Mouse (Mus musculus) thymus, adult 18-20 months (tissue): ENCODE results near the gene Csmd2.
"Not testable (repeated sequence)": the region's sequence is repeated elsewhere in the genome, so short reads cannot be mapped to it uniquely, and the experiment has no call there.

Experiments used
- DNase-seq, 2 experiments: peaks; one replicate each; pipeline ENCODE4 v3.0.0; 2022; ENCODE audit warnings: mixed read lengths in 2 of 2

The Csmd2 gene

GRCm38 (mm10) chr4:128048716-128049115 lies 61.1 kb downstream of the Csmd2 start:
- no peak for DNase-seq

- no peak for DNase-seq
Measured at GRCm38 (mm10) chr4:128052701-128053100, 65.0 kb downstream of the Csmd2 start.

DNA sequence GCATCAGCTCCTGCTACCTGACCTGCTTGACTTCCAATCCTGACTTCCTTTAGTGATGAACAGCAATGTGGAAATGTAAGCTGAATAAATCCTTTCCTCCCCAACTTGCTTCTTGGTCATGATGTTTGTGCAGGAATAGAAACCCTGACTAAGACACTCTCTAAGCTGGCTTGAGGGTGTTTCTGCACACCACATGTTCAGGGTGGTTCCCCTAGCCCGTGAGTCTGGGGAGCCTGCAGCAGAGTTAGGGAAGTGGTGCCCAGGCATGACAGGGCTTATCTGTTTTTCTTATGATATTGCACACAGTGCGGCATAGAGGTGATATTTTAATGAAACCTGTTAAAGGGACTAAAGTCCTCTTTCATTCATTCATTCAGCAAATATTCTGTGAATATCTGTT lies 73.6 kb downstream of the Csmd2 start:
- not testable (repeated sequence) for DNase-seq

- DNase-seq: no peak
Measured at GRCm38 (mm10) chr4:128067189-128067588, 79.5 kb downstream of the Csmd2 start.

GRCm38 (mm10) chr4:128084466-128084865 lies 96.8 kb downstream of the Csmd2 start:
- no peak for DNase-seq

DNA sequence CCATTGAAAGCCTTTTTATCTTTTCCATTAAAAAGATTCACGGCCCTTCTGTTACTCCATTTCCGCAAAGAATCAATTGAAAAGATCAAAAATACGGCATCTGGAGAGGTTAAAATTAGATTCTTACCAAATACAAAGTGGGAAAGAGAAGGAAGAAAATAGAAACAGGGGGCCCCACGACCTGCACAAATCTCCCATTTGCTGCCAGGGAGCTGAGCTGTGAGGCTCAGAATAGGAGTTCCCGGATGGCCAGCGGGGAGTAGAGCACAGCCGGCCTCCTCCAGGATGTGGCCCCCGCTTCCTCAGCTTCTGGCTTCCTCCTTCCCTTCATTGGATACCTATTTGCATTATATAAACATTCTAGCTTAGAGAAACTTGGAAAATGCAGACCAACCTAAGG lies 97.4 kb downstream of the Csmd2 start:
- no peak for DNase-seq

DNA sequence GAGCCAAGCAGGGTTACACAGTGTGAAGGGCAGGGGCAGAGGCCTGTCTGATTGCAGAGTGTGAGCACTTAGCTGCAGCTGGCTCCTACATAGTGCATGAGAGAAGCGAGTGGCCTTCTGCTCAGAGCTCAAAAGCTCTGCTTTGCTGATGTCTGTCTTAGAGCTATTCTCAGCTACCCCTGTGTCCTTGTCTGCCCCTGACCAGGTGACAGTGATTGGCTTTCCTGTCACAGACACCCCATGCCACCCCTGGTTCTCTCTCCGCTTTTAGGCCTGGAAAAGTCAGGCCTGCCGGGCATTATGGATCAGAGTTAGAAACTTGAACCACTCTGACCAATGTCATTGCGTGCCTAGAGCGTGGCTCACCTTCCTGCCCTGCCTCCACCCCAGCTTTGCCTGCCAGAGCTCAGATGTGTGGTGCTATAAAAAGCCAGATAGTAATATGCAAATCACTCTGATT lies 99.5 kb downstream of the Csmd2 start:
- no peak for DNase-seq

GRCm38 (mm10) chr4:128087704-128088103 lies 100.0 kb downstream of the Csmd2 start:
- DNase-seq: no peak

DNA sequence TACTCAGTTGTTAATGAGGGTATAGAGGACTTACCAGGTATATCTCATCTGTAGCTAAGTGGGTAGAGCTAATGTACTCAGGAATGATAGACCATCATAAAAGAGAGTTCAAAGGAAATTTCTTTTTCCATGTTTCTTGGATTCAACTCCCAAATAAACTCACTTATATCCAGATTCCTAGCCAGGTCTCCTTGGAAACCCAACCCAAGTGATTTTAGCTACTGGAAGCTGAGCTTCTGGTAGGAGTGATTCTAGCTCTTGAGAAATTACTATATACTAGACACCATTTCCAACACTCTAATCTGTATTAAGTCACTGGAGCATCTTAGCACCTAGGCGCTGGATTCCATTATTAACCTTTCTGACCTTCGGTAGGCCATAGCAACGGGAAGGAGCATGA lies 100.6 kb downstream of the Csmd2 start:
- DNase-seq: no peak

DNA sequence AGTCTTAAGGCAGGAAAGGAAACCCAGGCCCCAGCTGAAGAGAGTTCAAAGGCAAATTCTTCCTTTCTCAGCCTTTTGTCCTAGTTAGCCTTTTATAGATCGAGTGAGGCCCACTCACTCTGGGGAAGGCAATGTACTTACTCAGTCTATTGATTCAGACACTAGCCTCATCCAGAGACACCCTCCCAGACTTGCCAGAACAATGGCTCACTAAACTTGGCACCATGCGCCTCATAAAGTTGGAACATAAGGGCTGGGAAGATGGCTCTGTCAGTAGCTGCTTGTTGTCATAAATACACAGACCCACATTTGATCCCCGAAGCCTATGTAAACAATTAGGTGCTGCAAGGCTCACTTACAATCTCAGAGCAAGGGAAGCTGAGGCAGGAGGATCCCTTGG lies 104.3 kb downstream of the Csmd2 start:
- DNase-seq: no peak

DNA sequence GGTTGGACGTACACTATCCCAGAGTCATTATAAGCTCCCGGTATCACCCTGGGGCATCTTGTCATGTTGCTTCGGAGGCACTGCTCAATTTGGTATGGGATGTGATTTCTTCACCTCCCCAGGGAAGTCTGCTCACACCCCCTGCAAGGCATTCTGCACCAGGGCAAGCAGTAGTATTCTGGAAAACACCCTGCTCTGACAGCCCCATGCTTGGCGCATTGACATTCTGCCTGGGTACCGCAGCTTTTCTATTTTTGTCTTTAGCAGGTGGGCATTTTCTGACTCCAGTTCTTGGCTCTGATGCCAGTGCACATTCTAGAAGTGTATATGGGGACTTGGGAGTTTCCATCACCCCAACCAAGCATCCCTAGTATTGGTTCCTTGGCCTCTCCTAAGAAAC lies 111.9 kb downstream of the Csmd2 start:
- DNase-seq: no peak

DNA sequence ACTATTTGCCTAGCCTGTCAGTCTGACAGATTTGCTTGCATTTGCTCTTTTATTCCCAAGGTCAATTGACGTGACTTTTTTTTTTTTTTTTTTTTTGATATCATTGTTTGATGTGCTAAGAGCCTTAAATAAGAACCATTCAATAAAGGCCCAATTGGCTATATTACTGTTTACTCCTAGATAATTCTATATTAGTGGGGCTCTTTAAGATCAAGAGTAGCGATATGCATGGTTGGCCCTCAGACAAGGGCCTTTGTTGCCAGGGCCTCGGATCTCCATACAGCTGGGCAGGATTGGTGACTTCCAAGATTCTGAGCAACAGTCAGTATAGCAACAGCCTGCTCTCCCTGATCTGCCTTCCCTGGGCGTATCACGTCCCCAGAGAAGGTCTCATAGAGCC lies 112.9 kb downstream of the Csmd2 start:
- no peak for DNase-seq

DNA sequence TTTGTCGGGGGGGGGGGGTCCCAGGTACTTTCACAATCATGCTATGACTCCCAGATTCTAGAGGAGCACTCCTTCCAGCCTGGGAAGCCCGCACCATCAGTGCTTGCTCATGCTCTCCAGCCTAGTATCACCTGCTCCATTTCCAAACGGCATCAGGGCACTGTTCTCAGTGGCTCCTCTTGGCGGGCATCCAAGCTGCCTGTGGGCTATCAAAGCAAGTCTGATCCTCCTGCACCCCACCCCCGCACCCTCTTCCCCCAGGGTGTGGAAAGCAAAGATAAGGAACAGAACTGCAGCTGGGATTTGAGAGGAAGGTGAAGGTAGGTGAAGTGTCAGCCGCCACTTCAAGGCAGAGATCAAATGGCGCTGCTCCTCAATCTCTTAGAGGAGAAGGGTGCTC lies 128.7 kb downstream of the Csmd2 start:
- DNase-seq: no peak

- DNase-seq: no peak
Measured at GRCm38 (mm10) chr4:128123281-128123680, 135.6 kb downstream of the Csmd2 start.

- DNase-seq: no peak
Measured at GRCm38 (mm10) chr4:128124738-128125137, 137.1 kb downstream of the Csmd2 start.

- no peak for DNase-seq
Measured at GRCm38 (mm10) chr4:128128546-128128945, 140.9 kb downstream of the Csmd2 start.

DNA sequence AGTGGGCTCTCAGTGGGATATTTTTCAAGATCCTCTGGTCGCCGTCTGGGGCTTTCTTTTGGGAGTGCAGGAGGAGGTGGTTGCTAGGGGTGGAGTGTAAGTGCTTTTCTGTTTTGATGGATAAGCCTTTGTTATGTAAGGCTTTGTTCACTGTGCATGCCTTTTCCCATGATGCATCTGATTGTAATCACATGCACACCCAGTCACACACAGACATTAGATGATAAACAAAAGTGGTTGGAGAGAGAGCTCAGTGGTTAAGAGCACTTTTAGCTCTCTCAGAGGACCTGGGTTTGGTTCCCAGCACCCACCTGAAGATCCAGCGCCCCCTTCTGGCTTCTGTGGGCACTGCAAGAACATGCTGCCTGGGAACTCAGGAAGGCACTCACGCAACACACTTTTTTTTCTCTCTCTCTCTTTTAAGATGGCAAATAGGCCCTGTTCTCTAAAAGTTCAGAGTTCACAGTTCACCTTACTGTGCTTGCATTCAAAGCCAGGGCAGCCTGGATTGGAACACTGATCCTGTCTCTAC lies 143.0 kb downstream of the Csmd2 start:
- DNase-seq: no peak

- DNase-seq: no peak
Measured at GRCm38 (mm10) chr4:128131666-128132065, 144.0 kb downstream of the Csmd2 start.

DNA sequence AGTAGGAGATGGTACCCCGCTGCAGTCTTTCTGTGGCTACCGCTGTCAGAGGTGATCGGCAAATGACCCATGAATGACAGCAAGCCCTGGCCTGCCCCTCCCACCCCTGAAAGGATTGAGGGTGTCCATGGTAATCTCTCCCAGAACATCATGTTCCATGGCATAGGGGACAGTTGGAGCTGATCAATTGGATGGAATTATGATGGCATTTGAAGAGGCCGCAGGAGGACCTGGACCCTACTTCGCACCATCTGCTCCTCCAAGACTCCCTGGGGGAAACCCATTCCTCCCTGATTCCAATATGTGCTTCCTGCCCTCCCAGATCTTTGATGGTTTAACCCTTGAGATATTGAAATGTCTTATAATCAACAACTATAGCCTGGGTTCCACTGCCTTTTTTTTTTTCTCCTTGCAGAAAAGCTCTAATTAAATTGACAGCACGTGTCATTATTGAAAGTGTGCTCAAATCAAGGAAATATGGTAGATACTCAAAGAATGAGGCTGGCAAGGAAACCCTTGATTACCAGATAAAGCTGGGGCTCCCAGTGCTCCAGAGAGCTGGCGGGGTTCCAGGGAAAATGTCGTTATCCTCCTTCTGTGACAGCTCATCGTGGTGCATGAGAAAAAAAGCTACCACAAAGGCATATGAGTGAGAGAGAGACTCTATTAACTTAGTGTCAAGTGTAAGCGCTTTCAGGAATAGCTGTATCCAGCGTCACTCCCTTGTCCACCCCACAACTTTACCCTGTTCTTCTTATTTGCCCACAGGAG lies 145.4 kb downstream of the Csmd2 start:
- no peak for DNase-seq

DNA sequence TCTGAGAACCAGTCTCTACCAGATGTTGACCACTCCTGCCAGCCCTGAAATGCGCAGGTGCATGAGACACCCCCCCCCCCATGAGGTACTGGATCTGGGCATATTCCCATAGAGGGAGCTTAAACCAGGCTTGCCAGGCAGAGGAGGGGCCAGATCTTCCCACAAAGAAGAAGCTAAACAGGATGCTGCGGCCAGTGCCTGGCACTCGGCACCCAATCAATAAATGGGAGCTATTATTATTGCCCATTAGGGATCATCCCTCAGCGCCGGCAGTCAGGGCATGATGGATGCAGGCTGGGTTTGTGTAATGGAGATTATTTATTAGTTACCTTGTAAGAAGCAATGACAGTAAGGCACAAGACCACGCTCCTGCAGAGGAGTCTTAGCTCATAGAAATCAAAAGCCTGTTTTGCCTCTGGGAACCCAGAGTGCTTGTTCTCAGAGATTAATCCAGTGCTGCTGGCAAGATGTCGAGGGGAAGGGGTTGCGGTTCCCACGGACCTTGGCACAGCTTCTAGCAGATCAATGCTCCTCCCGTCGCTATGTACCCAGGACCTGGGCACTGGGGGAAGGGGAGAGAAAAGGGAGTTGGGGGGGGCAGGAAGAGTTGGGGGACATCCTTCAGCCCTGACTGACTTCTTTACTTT lies 146.8 kb downstream of the Csmd2 start:
- DNase-seq: no peak

DNA sequence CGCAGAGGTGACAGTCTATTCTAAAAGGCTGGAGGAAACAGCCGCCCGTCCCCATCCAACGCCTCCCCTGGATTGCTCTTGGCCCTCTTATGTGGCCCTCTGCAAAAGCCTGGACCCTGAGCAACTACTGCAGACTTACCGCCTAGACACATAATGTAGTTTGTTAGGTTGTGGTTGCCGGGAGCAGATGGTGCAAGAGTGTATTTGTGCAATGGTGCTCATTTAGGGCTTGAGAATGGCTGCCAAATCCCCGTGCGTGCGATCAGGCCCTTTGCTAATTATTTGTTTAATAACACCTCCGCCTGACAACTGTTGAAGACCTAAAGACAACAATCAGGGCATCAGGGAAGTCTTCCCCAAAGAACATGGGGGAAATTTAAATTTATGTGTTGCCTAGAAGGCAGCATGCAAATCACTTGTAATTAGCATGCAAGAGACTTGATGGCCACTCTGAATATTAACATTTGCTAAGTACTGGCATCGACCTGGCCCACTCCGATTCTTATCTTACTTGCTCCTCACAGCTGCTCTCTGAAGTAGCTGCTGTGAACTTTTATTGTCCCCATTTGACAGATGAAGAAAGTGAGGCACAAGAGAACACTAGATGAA lies 147.5 kb downstream of the Csmd2 start:
- no peak for DNase-seq

- no peak for DNase-seq
Measured at GRCm38 (mm10) chr4:128139991-128140390, 152.3 kb downstream of the Csmd2 start.

DNA sequence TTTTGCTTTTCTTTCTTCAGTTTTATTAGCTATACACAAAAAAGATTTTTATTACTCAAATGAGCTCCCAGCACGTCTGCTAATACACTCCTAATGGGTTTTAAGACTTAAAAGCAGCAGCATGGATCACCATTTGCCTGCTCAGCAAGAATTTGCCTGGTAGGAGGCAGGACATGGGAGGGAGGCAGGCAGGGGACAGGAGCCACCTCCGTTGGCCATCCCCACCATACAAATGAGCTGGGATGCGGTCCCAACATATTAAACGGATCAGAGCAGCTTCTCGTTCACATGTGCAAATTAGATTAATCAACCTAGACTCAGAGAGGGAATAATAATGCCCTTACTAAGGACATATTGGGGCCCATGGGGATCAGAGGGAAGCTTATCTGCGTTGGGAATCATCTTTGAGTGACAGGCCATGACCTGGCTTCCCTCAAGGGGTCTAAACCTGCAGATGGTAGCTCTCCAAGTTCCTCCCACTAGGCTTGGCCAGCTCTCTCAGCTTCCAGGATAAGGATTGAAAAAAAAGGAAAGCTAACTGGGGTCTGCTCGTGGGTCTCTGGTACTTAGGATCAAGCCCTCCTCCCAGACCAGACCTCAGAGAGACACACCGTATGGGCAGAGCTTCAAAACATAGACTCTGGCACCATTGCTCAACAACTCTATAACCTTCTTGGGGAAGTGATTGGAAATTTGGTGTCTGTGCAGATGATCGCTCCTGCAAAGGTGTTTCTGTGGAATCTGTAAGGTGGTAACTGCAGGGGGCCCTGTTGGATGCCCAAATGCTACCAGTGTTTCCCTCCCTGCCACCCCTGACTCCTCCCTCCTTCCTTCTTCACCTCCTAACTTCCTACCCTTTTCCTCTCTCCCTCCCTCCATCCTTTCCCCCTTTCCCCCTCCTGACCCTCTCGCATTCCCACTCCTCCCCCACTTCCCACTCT lies 153.8 kb downstream of the Csmd2 start:
- DNase-seq: no peak
